Mouse (Mus musculus) forebrain, embryonic 14.5 days (tissue): ENCODE results near the gene Acsl6. TPM values are rescaled to one million over a fixed set of nuclear protein-coding genes. Genes with fewer than 3 reads are reported as not detected.

ENCODE experiments used
- ATAC-seq: fragments of 200-750 bp; cut with Nextera tagmentation; 2 replicates; pipeline ENCODE4 v1.8.0; 2017; ENCODE audit warnings: mild to moderate bottlenecking, moderate library complexity
- DNase-seq: peaks from one replicate; pipeline ENCODE4 v3.0.0-alpha.2; 2015; ENCODE audit warnings: low spot score
- H3K27ac ChIP-seq: fragments of 300-500 bp; sonication (generic); 2 replicates; pipeline ENCODE4 v1.5.1; 2014; ENCODE audit warnings: low read depth, mild to moderate bottlenecking, control low read depth, low read length, moderate library complexity
- H3K27me3 ChIP-seq: fragments of 300-500 bp; sonication (generic); replicated peaks from 2 replicates; pipeline ENCODE4 v1.6.1; 2014; ENCODE audit warnings: low read length, control low read depth, mixed read lengths; ENCODE audit not compliant: control insufficient read depth, insufficient read depth
- H3K36me3 ChIP-seq: fragments of 300-500 bp; sonication (generic); 2 replicates; pipeline ENCODE4 v1.6.1; 2014; ENCODE audit warnings: low read length, control low read depth; ENCODE audit not compliant: control insufficient read depth, insufficient read depth
- H3K4me1 ChIP-seq: fragments of 300-500 bp; sonication (generic); 2 replicates; pipeline ENCODE4 v1.6.1; 2014; ENCODE audit warnings: antibody characterized with exemption, low read length, control low read depth; ENCODE audit not compliant: control insufficient read depth, insufficient read depth
- H3K4me2 ChIP-seq: fragments of 300-500 bp; sonication (generic); 2 replicates; pipeline ENCODE4 v1.6.1; 2014; ENCODE audit warnings: mild to moderate bottlenecking, control low read depth, low read length
- H3K4me3 ChIP-seq: fragments of 300-500 bp; sonication (generic); 2 replicates; pipeline ENCODE4 v1.5.1; 2014; ENCODE audit warnings: low read depth, low read length, control low read depth
- H3K9ac ChIP-seq: fragments of 300-500 bp; sonication (generic); 2 replicates; pipeline ENCODE4 v1.6.1; 2014; ENCODE audit warnings: mild to moderate bottlenecking, low read length, control low read depth, moderate library complexity
- H3K9me3 ChIP-seq: fragments of 300-500 bp; sonication (generic); replicated peaks from 2 replicates; pipeline ENCODE4 v1.6.1; 2016; ENCODE audit warnings: low read length, control low read depth, mixed read lengths; ENCODE audit not compliant: control insufficient read depth
- WGBS: fragments of 180-500 bp; shearing (Covaris S2); extraction: QIAGEN DNeasy Blood & Tissue Kit; methylation state at CpG from one replicate; pipeline ENCODE4 v1.1.7; 2014; 5-methylcytosine and 5-hydroxymethylcytosine counted together
- polyA plus RNA-seq: library from polyadenylated mRNA; unstranded; fragments of >200 nt; fragmentation: Nextera tagmentation; extraction: Ambion mirVana; gene quantifications from 2 replicates; pipeline ENCODE4 v1.2.1, GENCODE M21; 2014

Gene Acsl6
- polyA plus RNA-seq, 1 experiment from 2014 or later: 22.1 TPM

DNA sequence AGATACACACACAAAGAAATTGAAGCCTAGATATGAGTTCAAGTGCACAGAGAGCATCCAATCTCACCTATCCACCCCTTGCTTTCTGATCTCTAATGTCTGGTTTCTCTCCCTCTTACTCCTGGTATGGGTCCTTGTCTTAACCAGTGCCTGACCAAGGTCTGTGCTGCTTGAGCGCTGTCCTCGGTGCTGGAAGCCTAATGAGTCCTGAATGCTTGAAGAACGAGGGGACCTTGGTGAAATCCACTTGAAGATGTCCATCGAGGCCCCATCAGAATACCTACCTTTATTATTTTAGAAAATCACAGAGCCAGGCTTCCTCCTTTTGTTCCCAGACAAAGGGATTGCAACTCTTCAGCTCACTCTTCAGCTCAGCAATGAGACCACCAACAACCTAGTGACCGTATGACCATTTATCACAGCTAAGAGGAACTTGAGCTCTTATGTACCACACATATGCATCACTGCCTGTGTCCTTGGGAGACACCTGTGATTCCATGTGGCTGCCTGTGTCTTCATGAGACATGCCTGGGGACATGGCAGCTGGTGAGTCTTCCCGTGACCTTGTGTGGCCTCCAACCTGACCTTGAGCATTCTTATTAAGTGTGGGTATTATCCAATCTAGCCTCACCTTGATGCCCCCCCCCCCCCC is 396 bp upstream of the Acsl6 start:
- Histone ChIP-seq H3K36me3 (no peaks in the 10 kb centered on the region), H3K9me3 (no peaks in the 10 kb centered on the region), H3K9ac (peak overlapping the region; percentile 85), H3K27me3 (no peaks in the 10 kb centered on the region), H3K27ac (peak overlapping the region; percentile 79; the same call in 1 of the 2 replicates), H3K4me3 (peak overlapping the region; percentile 55), H3K4me1 (peaks cover 8% of the 10 kb centered on the region), H3K4me2 (peak overlapping the region; percentile 61)
- ATAC-seq (peak; percentile 22; the same call in 1 of the 2 replicates), DNase-seq (peak; percentile 35)
- WGBS: 20% methylated on average over 6 of the region's 6 CpGs

- H3K36me3 ChIP-seq: no peaks in the 10 kb centered on the region
- no peaks in the 10 kb centered on the region for H3K9me3 ChIP-seq
- H3K9ac ChIP-seq: peak overlapping the region; percentile 85
- H3K27me3 ChIP-seq: no peaks in the 10 kb centered on the region
- 2% methylated on average over 7 of the region's 7 CpGs for WGBS
- peaks cover 8% of the 10 kb centered on the region for H3K4me1 ChIP-seq
- DNase-seq (peak; percentile 49), ATAC-seq (0 out of 2 replicates have a peak, but pooled peaks have one; percentile 15)
- H3K4me2 ChIP-seq: peak overlapping the region; percentile 61
- peak overlapping the region; percentile 79 for H3K27ac ChIP-seq
- H3K4me3 ChIP-seq: peak overlapping the region; percentile 55
Observed at GRCm38 (mm10) chr11:54304471-54304873, 874 bp downstream of the Acsl6 start.

DNA sequence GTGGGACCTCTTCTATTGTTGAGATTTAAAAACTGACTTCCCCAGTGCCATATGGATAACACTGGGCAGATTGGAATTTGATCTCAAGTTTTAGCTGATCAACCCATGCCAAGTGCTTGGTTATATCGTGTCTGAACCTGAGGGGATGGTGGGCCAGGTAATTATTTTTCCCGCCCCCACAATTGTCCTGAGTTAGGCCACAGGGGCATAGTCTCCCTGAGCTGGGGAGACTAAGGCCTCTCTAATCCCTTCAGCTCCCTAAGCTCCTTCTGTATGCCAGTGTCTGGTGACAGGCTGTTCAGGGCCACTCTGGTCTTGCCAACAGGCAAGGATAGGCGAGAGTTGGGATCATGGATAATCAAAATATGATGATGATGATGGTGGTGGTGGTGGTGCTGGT is 1.7 kb downstream of the Acsl6 start:
- H3K4me2 ChIP-seq: peak overlapping the region; percentile 61
- H3K4me3 ChIP-seq: peak overlapping the region; percentile 55
- H3K9me3 ChIP-seq: no peaks in the 10 kb centered on the region
- DNase-seq (no peak), ATAC-seq (no peak)
- no peak overlapping the region for H3K27ac ChIP-seq
- H3K27me3 ChIP-seq: no peaks in the 10 kb centered on the region
- H3K9ac ChIP-seq: no peak overlapping the region
- 52% methylated on average over 3 of the region's 3 CpGs for WGBS
- H3K36me3 ChIP-seq: no peaks in the 10 kb centered on the region
- peaks cover 8% of the 10 kb centered on the region for H3K4me1 ChIP-seq

GRCm38 (mm10) chr11:54307139-54307816 is 3.7 kb downstream of the Acsl6 start:
- Histone ChIP-seq H3K9ac (no peak overlapping the region), H3K4me2 (no peak overlapping the region), H3K27ac (no peak overlapping the region), H3K4me3 (no peak overlapping the region), H3K4me1 (peaks cover 18% of the 10 kb centered on the region), H3K36me3 (no peaks in the 10 kb centered on the region), H3K27me3 (no peaks in the 10 kb centered on the region), H3K9me3 (no peaks in the 10 kb centered on the region)
- DNase-seq (peak; percentile 66), ATAC-seq (no peak)
- 74% methylated on average over 7 of the region's 7 CpGs for WGBS

DNA sequence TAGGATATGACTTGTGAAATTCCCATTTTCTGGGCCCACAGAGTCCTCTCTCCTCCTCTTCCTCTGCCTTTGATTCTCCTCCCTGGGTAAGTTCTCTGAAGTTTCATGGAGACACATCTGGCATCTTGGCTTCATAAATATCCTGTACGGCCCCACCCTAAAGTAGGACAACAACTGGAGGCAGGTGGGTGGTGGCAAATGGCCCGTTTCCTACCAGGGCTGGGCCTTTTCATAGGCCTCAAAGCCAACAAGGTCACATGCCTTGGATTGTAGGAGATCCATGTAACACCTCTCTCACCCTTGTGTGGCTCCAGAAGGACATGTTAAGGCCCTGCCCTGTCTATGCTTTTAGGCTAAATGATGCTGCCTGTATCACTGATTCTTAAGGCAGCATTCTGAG is 7.0 kb downstream of the Acsl6 start:
- ATAC-seq: no peak
- peaks cover 24% of the 10 kb centered on the region for H3K4me1 ChIP-seq

DNA sequence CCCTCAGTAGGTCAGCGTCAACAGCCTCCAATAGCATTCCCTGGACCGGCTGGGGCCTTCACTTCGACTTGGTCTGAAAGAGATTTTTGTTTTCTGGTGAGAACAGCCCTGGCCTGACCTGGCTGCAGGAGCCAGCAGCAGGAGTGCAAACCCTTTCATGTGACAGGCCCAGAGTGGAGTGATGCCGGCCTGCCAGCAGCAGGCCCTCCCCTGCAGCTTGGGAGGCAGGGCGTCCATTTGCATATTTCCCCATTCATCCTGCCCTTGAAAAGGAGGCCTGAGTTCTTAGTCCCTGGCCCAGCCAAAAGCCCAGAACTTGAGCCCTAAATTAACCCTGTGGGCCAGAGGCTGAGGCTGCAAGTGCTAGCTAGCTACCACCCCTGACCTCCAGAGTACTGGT is 8.4 kb downstream of the Acsl6 start:
- Histone ChIP-seq H3K27ac (peak overlapping the region; percentile 45; the same call in 1 of the 2 replicates), H3K4me1 (peaks cover 24% of the 10 kb centered on the region), H3K9me3 (no peaks in the 10 kb centered on the region), H3K9ac (peak overlapping the region; percentile 43; the same call in 1 of the 2 replicates), H3K4me2 (0 out of 2 replicates have a peak overlapping the region, but pooled peaks have one; percentile 1), H3K27me3 (no peaks in the 10 kb centered on the region), H3K4me3 (no peak overlapping the region), H3K36me3 (no peaks in the 10 kb centered on the region)
- ATAC-seq: peak; percentile 81
- 0% methylated on average over 5 of the region's 5 CpGs for WGBS
- DNase-seq: peak; percentile 60

More for the DNA sequence above, 7.0 kb downstream of the Acsl6 start:
- Histone ChIP-seq H3K27ac (no peak overlapping the region), H3K9ac (no peak overlapping the region), H3K9me3 (no peaks in the 10 kb centered on the region), H3K27me3 (no peaks in the 10 kb centered on the region), H3K4me3 (no peak overlapping the region), H3K36me3 (no peaks in the 10 kb centered on the region), H3K4me2 (no peak overlapping the region)
- 90% methylated on average over 2 of the region's 2 CpGs for WGBS
- DNase-seq: no peak

DNA sequence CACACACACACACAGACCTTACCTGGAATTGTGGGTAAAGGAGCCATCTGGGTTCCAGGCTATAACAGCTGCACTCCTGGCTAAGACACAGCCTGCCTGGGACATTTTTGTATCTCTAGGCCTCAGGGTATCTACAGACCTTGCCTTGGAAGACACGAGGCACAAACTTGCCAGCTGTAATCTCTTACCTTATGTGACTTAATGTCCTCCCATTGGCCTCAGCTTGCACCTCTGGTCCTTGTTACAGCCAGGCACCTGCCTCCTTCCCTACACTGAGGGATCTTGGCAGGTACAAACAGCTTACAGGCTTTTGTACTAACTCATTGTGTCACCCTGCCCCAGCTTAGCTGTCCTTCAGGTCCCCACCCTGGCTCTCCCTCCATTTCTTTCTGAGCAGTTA is 9.0 kb downstream of the Acsl6 start:
- H3K4me1 ChIP-seq: peaks cover 24% of the 10 kb centered on the region
- DNase-seq: peak; percentile 15
- no peaks in the 10 kb centered on the region for H3K27me3 ChIP-seq
- no peaks in the 10 kb centered on the region for H3K9me3 ChIP-seq
- ATAC-seq: no peak
- no peak overlapping the region for H3K4me3 ChIP-seq
- no peaks in the 10 kb centered on the region for H3K36me3 ChIP-seq
- H3K9ac ChIP-seq: no peak overlapping the region
- 21% methylated on average over 1 of the region's 1 CpGs for WGBS
- peak overlapping the region; percentile 45; the same call in 1 of the 2 replicates for H3K27ac ChIP-seq
- no peak overlapping the region for H3K4me2 ChIP-seq

DNA sequence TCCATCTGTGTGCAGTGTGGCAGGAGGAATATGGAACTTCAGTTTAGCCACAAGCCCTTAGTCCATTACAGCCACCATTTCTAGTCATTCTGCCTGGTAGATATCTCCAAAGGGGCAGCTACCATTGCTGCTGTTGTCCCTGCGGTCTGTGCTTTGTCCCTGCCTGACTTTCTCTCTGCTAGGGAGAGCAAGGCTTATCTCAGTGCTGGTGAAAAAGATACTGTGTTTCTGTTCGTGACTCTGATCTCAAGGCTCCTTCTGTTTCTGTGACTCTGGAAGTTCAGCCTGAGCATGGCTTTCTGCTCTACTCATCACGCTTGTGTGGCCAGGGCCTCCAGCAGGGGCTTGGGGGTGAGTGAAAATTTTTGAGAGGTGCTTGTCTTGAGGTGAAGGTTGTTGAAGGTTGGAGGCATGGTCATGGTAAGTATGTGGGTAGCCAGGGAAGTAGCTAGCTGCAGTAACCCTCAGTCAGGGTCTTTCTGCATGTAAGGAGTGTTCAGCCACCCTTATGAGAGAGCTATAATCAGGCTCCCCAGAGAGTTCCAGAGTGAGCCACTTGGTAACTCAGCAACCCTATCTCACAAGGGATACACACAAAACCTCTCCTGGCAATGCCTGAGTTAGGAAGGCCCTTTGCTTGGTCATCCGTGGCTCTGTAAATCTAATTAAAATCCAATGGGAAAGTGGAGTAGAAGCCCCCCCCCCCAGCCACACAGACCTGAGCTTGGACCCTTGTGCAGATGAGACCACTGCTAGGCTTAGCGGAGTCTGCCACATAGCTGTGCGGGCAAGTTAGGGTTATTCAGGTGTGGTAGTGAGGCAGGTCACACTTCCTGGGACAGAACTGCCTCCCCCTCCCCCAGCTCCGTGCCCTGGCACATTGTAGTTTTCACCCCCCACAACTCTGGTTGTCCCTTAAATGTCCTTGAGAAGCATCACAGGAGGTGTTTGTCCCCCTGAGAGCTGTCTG is 10.1 kb downstream of the Acsl6 start:
- H3K27me3 ChIP-seq: no peaks in the 10 kb centered on the region
- H3K9me3 ChIP-seq: no peaks in the 10 kb centered on the region
- DNase-seq (no peak), ATAC-seq (no peak)
- H3K4me3 ChIP-seq: no peak overlapping the region
- no peak overlapping the region for H3K27ac ChIP-seq
- peaks cover 24% of the 10 kb centered on the region for H3K4me1 ChIP-seq
- WGBS: 69% methylated on average over 7 of the region's 7 CpGs
- H3K36me3 ChIP-seq: no peaks in the 10 kb centered on the region
- H3K9ac ChIP-seq: no peak overlapping the region
- H3K4me2 ChIP-seq: no peak overlapping the region
